Mouse (Mus musculus): Measurements from ENCODE around the gene 1520401A03Rik. TPM values are rescaled to one million over a fixed set of nuclear protein-coding genes. Genes with fewer than 3 reads are reported as not detected.

The 1520401A03Rik gene
- polyA plus RNA-seq, 1 experiment from 2014 or later: 0.61 TPM

GRCm38 (mm10) chr17:23683226-23683625 is 39.4 kb downstream of the 1520401A03Rik start:
- Histone ChIP-seq H3K36me3 (ENCODE audit: insufficient read depth, low read length) (no peaks in the 10 kb centered on the region), H3K4me2 (replicated peaks; ENCODE audit: low read depth, low read length) (peak overlapping the region; percentile 56), H3K9me3 (ENCODE audit: low read length) (no peaks in the 10 kb centered on the region), H3K4me3 (ENCODE audit: low read length) (peak overlapping the region; percentile 49), H3K27me3 (ENCODE audit: insufficient read depth, low read length) (peaks cover 41% of the 10 kb centered on the region), H3K4me1 (ENCODE audit: insufficient read depth, low read length) (peaks cover 34% of the 10 kb centered on the region), H3K9ac (replicated peaks; ENCODE audit: low read length) (peak overlapping the region; percentile 58), H3K27ac (ENCODE audit: low read length) (peak overlapping the region; percentile 86)
- ATAC-seq (ENCODE audit: low FRiP score, low TSS enrichment): peak; percentile 17
- 3% methylated on average over 15 of the region's 15 CpGs for WGBS

- no peak for ATAC-seq (ENCODE audit: low FRiP score, low TSS enrichment)
- no peaks in the 10 kb centered on the region for H3K9me3 ChIP-seq (ENCODE audit: low read length)
- peaks cover 36% of the 10 kb centered on the region for H3K4me1 ChIP-seq (ENCODE audit: insufficient read depth, low read length)
- H3K9ac ChIP-seq (replicated peaks; ENCODE audit: low read length): peak overlapping the region; percentile 58
- no peaks in the 10 kb centered on the region for H3K36me3 ChIP-seq (ENCODE audit: insufficient read depth, low read length)
- peaks cover 41% of the 10 kb centered on the region for H3K27me3 ChIP-seq (ENCODE audit: insufficient read depth, low read length)
- H3K4me2 ChIP-seq (replicated peaks; ENCODE audit: low read depth, low read length): peak overlapping the region; percentile 56
- H3K4me3 ChIP-seq (ENCODE audit: low read length): peak overlapping the region; percentile 49
- 52% methylated on average over 3 of the region's 3 CpGs for WGBS
- H3K27ac ChIP-seq (ENCODE audit: low read length): peak overlapping the region; percentile 86
These were observed 40.1 kb downstream of the 1520401A03Rik start for GRCm38 (mm10) chr17:23682530-23682929.

- peak overlapping the region; percentile 56 for H3K4me2 ChIP-seq (replicated peaks; ENCODE audit: low read depth, low read length)
- H3K4me3 ChIP-seq (ENCODE audit: low read length): peak overlapping the region; percentile 49
- H3K4me1 ChIP-seq (ENCODE audit: insufficient read depth, low read length): peaks cover 37% of the 10 kb centered on the region
- H3K9me3 ChIP-seq (ENCODE audit: low read length): no peaks in the 10 kb centered on the region
- peak overlapping the region; percentile 86 for H3K27ac ChIP-seq (ENCODE audit: low read length)
- H3K9ac ChIP-seq (replicated peaks; ENCODE audit: low read length): peak overlapping the region; percentile 58
- 28% methylated on average over 4 of the region's 4 CpGs for WGBS
- ATAC-seq (ENCODE audit: low FRiP score, low TSS enrichment): peak; percentile 14; the same call in 1 of the 2 replicates
- H3K36me3 ChIP-seq (ENCODE audit: insufficient read depth, low read length): no peaks in the 10 kb centered on the region
- H3K27me3 ChIP-seq (ENCODE audit: insufficient read depth, low read length): peaks cover 41% of the 10 kb centered on the region
These were observed 40.5 kb downstream of the 1520401A03Rik start for GRCm38 (mm10) chr17:23682092-23682491.

- peaks cover 43% of the 10 kb centered on the region for H3K27me3 ChIP-seq (ENCODE audit: insufficient read depth, low read length)
- 46% methylated on average over 10 of the region's 10 CpGs for WGBS
- ATAC-seq (ENCODE audit: low FRiP score, low TSS enrichment): no peak
These were observed 41.5 kb downstream of the 1520401A03Rik start for GRCm38 (mm10) chr17:23681086-23681485.

GRCm38 (mm10) chr17:23680336-23680735 is 42.2 kb downstream of the 1520401A03Rik start:
- Histone ChIP-seq H3K9ac (replicated peaks; ENCODE audit: low read length) (peak overlapping the region; percentile 74), H3K4me1 (ENCODE audit: insufficient read depth, low read length) (peaks cover 51% of the 10 kb centered on the region), H3K36me3 (ENCODE audit: insufficient read depth, low read length) (no peaks in the 10 kb centered on the region), H3K4me3 (ENCODE audit: low read length) (peak overlapping the region; percentile 52), H3K4me2 (replicated peaks; ENCODE audit: low read depth, low read length) (peak overlapping the region; percentile 56), H3K27ac (ENCODE audit: low read length) (peak overlapping the region; percentile 54), H3K27me3 (ENCODE audit: insufficient read depth, low read length) (peaks cover 43% of the 10 kb centered on the region), H3K9me3 (ENCODE audit: low read length) (no peaks in the 10 kb centered on the region)
- WGBS: 64% methylated on average over 9 of the region's 9 CpGs
- no peak for ATAC-seq (ENCODE audit: low FRiP score, low TSS enrichment)

More at GRCm38 (mm10) chr17:23681086-23681485, 41.5 kb downstream of the 1520401A03Rik start:
- no peaks in the 10 kb centered on the region for H3K36me3 ChIP-seq (ENCODE audit: insufficient read depth, low read length)
- no peaks in the 10 kb centered on the region for H3K9me3 ChIP-seq (ENCODE audit: low read length)
- H3K27ac ChIP-seq (ENCODE audit: low read length): peak overlapping the region; percentile 86; the same call in 1 of the 2 replicates
- 0 out of 2 replicates have a peak overlapping the region, but pooled peaks have one; percentile 13 for H3K9ac ChIP-seq (replicated peaks; ENCODE audit: low read length)
- peak overlapping the region; percentile 56 for H3K4me2 ChIP-seq (replicated peaks; ENCODE audit: low read depth, low read length)
- peaks cover 43% of the 10 kb centered on the region for H3K4me1 ChIP-seq (ENCODE audit: insufficient read depth, low read length)
- H3K4me3 ChIP-seq (ENCODE audit: low read length): peak overlapping the region; percentile 52; the same call in 1 of the 2 replicates

GRCm38 (mm10) chr17:23679127-23679835 is 43.3 kb downstream of the 1520401A03Rik start, which contains the start of gene Cldn6:
Gene Cldn6, plus strand, starts transcription at chr17:23679249.
- WGBS: 3% methylated on average over 38 of the region's 38 CpGs
- Histone ChIP-seq H3K36me3 (ENCODE audit: insufficient read depth, low read length) (no peaks in the 10 kb centered on the region), H3K27ac (ENCODE audit: low read length) (peak within 1 kb of the TSS; percentile 54), H3K4me1 (ENCODE audit: insufficient read depth, low read length) (peaks cover 57% of the 10 kb centered on the region), H3K9ac (replicated peaks; ENCODE audit: low read length) (peak within 1 kb of the TSS; percentile 74), H3K4me3 (ENCODE audit: low read length) (peak within 1 kb of the TSS; percentile 52), H3K27me3 (ENCODE audit: insufficient read depth, low read length) (peaks cover 39% of the 10 kb centered on the region), H3K4me2 (replicated peaks; ENCODE audit: low read depth, low read length) (peak within 1 kb of the TSS; percentile 56), H3K9me3 (ENCODE audit: low read length) (no peaks in the 10 kb centered on the region)
- no peak for ATAC-seq (ENCODE audit: low FRiP score, low TSS enrichment)

- Histone ChIP-seq H3K9ac (replicated peaks; ENCODE audit: low read length) (peak within 1 kb of the TSS; percentile 74), H3K9me3 (ENCODE audit: low read length) (no peaks in the 10 kb centered on the region), H3K27ac (ENCODE audit: low read length) (peak within 1 kb of the TSS; percentile 85), H3K4me3 (ENCODE audit: low read length) (peak within 1 kb of the TSS; percentile 65), H3K36me3 (ENCODE audit: insufficient read depth, low read length) (no peaks in the 10 kb centered on the region), H3K27me3 (ENCODE audit: insufficient read depth, low read length) (peaks cover 27% of the 10 kb centered on the region), H3K4me1 (ENCODE audit: insufficient read depth, low read length) (peaks cover 55% of the 10 kb centered on the region), H3K4me2 (replicated peaks; ENCODE audit: low read depth, low read length) (peak within 1 kb of the TSS; percentile 91)
- WGBS: under 1% methylated on average over 34 of the region's 34 CpGs
- ATAC-seq (ENCODE audit: low FRiP score, low TSS enrichment): peak; percentile 24
These were observed 45.3 kb downstream of the 1520401A03Rik start, which contains the start of gene Tnfrsf12a for GRCm38 (mm10) chr17:23677236-23677679. Gene Tnfrsf12a, minus strand, starts transcription at chr17:23677468.

- peak overlapping the region; percentile 85 for H3K27ac ChIP-seq (ENCODE audit: low read length)
- peaks cover 22% of the 10 kb centered on the region for H3K27me3 ChIP-seq (ENCODE audit: insufficient read depth, low read length)
- no peak for ATAC-seq (ENCODE audit: low FRiP score, low TSS enrichment)
- H3K4me3 ChIP-seq (ENCODE audit: low read length): peak overlapping the region; percentile 65
- peaks cover 48% of the 10 kb centered on the region for H3K4me1 ChIP-seq (ENCODE audit: insufficient read depth, low read length)
- H3K9ac ChIP-seq (replicated peaks; ENCODE audit: low read length): peak overlapping the region; percentile 74
- peak overlapping the region; percentile 91 for H3K4me2 ChIP-seq (replicated peaks; ENCODE audit: low read depth, low read length)
- H3K9me3 ChIP-seq (ENCODE audit: low read length): no peaks in the 10 kb centered on the region
- under 1% methylated on average over 31 of the region's 37 CpGs for WGBS
- no peaks in the 10 kb centered on the region for H3K36me3 ChIP-seq (ENCODE audit: insufficient read depth, low read length)
These were observed 46.0 kb downstream of the 1520401A03Rik start for GRCm38 (mm10) chr17:23676473-23677031.

- H3K4me3 ChIP-seq (ENCODE audit: low read length): peak overlapping the region; percentile 65
- H3K27ac ChIP-seq (ENCODE audit: low read length): peak overlapping the region; percentile 46; the same call in 1 of the 2 replicates
- H3K27me3 ChIP-seq (ENCODE audit: insufficient read depth, low read length): peaks cover 22% of the 10 kb centered on the region
- WGBS: 11% methylated on average over 15 of the region's 15 CpGs
- no peaks in the 10 kb centered on the region for H3K36me3 ChIP-seq (ENCODE audit: insufficient read depth, low read length)
- peaks cover 42% of the 10 kb centered on the region for H3K4me1 ChIP-seq (ENCODE audit: insufficient read depth, low read length)
- peak overlapping the region; percentile 91 for H3K4me2 ChIP-seq (replicated peaks; ENCODE audit: low read depth, low read length)
- peak overlapping the region; percentile 74 for H3K9ac ChIP-seq (replicated peaks; ENCODE audit: low read length)
- ATAC-seq (ENCODE audit: low FRiP score, low TSS enrichment): no peak
- no peaks in the 10 kb centered on the region for H3K9me3 ChIP-seq (ENCODE audit: low read length)
These were observed 46.9 kb downstream of the 1520401A03Rik start for GRCm38 (mm10) chr17:23675564-23676281.

Measured in kidney, embryonic 16.5 days (tissue).